Mouse (Mus musculus) limb, embryonic 12.5 days (tissue): ENCODE measurements around the gene Dtl. TPM values are rescaled to one million over a fixed set of nuclear protein-coding genes. Genes with fewer than 3 reads are reported as not detected.

ENCODE experiments used
- ATAC-seq: fragments of 200-750 bp; cut with Nextera tagmentation; 2 replicates; pipeline ENCODE4 v1.8.0; 2017; ENCODE audit warnings: low read depth, moderate TSS enrichment; ENCODE audit not compliant: insufficient number of reproducible peaks, insufficient read depth, low FRiP score, low TSS enrichment
- H3K27ac ChIP-seq: fragments of 300-500 bp; sonication (generic); 2 replicates; pipeline ENCODE4 v1.5.1; 2016; ENCODE audit warnings: mild to moderate bottlenecking, moderate library complexity
- H3K27me3 ChIP-seq: fragments of 300-500 bp; sonication (generic); 2 replicates; pipeline ENCODE4 v1.6.1; 2016; ENCODE audit warnings: mild to moderate bottlenecking, moderate library complexity
- H3K36me3 ChIP-seq: fragments of 300-500 bp; sonication (generic); 2 replicates; pipeline ENCODE4 v1.6.1; 2016; ENCODE audit warnings: mild to moderate bottlenecking, moderate library complexity
- H3K4me1 ChIP-seq: fragments of 300-500 bp; sonication (generic); replicated peaks from 2 replicates; pipeline ENCODE4 v1.6.1; 2016
- H3K4me2 ChIP-seq: fragments of 300-500 bp; sonication (generic); 2 replicates; pipeline ENCODE4 v1.6.1; 2016; ENCODE audit warnings: mild to moderate bottlenecking, moderate library complexity
- H3K4me3 ChIP-seq: fragments of 300-500 bp; sonication (generic); replicated peaks from 2 replicates; pipeline ENCODE4 v1.5.1; 2016; ENCODE audit warnings: mild to moderate bottlenecking
- H3K9ac ChIP-seq: fragments of 300-500 bp; sonication (generic); replicated peaks from 2 replicates; pipeline ENCODE4 v1.6.1; 2016; ENCODE audit warnings: mild to moderate bottlenecking, moderate library complexity
- H3K9me3 ChIP-seq: fragments of 300-500 bp; sonication (generic); 2 replicates; pipeline ENCODE4 v1.6.1; 2016; ENCODE audit warnings: mild to moderate bottlenecking, moderate library complexity
- WGBS: fragments of 180-500 bp; shearing (Covaris S2); methylation state at CpG from one replicate; pipeline ENCODE4 v1.1.7; 2016; 5-methylcytosine and 5-hydroxymethylcytosine counted together
- polyA plus RNA-seq: library from polyadenylated mRNA; unstranded; fragments of >200 nt; fragmentation: Nextera tagmentation; extraction: Ambion mirVana; gene quantifications from 2 replicates; pipeline ENCODE4 v1.2.1, GENCODE M21; 2016

The Dtl gene
- polyA plus RNA-seq, 1 experiment from 2014 or later, result 91.4 TPM

- Histone ChIP-seq H3K4me1 (no peaks in the 10 kb centered on the region), H3K9me3 (no peaks in the 10 kb centered on the region), H3K27me3 (no peaks in the 10 kb centered on the region), H3K4me3 (no peak overlapping the region), H3K27ac (no peak overlapping the region), H3K9ac (no peak overlapping the region), H3K36me3 (no peaks in the 10 kb centered on the region), H3K4me2 (no peak overlapping the region)
- ATAC-seq, result no peak
- 83% methylated on average over 14 of the region's 14 CpGs for WGBS
Observed at GRCm38 (mm10) chr1:191498271-191498955, 76.9 kb downstream of the Dtl start.

- H3K4me2 ChIP-seq, result no peak overlapping the region
- no peak overlapping the region for H3K4me3 ChIP-seq
- WGBS, result 94% methylated on average over 1 of the region's 1 CpGs
- H3K9me3 ChIP-seq, result no peaks in the 10 kb centered on the region
- no peak overlapping the region for H3K27ac ChIP-seq
- H3K36me3 ChIP-seq, result no peaks in the 10 kb centered on the region
- H3K27me3 ChIP-seq, result no peaks in the 10 kb centered on the region
- H3K9ac ChIP-seq, result no peak overlapping the region
- ATAC-seq, result no peak
- no peaks in the 10 kb centered on the region for H3K4me1 ChIP-seq
Observed at GRCm38 (mm10) chr1:191496676-191497075, 78.7 kb downstream of the Dtl start.

DNA sequence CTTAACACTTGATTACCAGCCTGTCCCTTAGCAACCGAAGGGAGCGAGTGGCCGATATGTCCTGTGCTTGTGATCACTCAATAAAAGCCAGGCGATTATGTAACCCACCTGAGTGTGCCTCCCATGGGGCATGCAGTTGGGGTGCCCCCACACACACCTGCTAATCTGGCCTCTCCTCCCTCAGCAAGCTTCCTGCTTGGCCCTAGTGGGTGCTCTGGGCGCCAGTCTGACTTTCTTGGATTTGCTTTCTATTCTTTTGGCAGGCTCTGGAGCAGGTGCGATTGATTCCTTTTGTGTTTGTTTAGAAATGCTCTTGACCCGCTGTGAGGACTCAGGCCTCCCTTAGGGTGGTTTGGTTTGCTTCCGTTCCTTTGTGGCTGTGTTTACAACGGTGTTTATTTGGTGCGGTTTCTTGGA lies 80.3 kb downstream of the Dtl start:
- Histone ChIP-seq H3K9ac (no peak overlapping the region), H3K27ac (no peak overlapping the region), H3K4me1 (0 out of 2 replicates have a peak, but pooled peaks cover 4% of the 10 kb centered on the region), H3K27me3 (no peaks in the 10 kb centered on the region), H3K9me3 (no peaks in the 10 kb centered on the region), H3K36me3 (no peaks in the 10 kb centered on the region), H3K4me3 (no peak overlapping the region), H3K4me2 (no peak overlapping the region)
- ATAC-seq, result no peak
- 54% methylated on average over 10 of the region's 10 CpGs for WGBS

GRCm38 (mm10) chr1:191494303-191494655 lies 81.1 kb downstream of the Dtl start:
- Histone ChIP-seq H3K4me2 (no peak overlapping the region), H3K4me1 (0 out of 2 replicates have a peak, but pooled peaks cover 5% of the 10 kb centered on the region), H3K4me3 (no peak overlapping the region), H3K36me3 (no peaks in the 10 kb centered on the region), H3K27me3 (no peaks in the 10 kb centered on the region), H3K9me3 (no peaks in the 10 kb centered on the region), H3K27ac (no peak overlapping the region), H3K9ac (no peak overlapping the region)
- no peak for ATAC-seq
- WGBS, result 59% methylated on average over 2 of the region's 2 CpGs

GRCm38 (mm10) chr1:191493476-191494302 lies 81.7 kb downstream of the Dtl start:
- Histone ChIP-seq H3K4me3 (no peak overlapping the region), H3K4me1 (0 out of 2 replicates have a peak, but pooled peaks cover 5% of the 10 kb centered on the region), H3K36me3 (no peaks in the 10 kb centered on the region), H3K9me3 (no peaks in the 10 kb centered on the region), H3K27me3 (no peaks in the 10 kb centered on the region), H3K4me2 (no peak overlapping the region), H3K9ac (no peak overlapping the region), H3K27ac (no peak overlapping the region)
- 84% methylated on average over 13 of the region's 13 CpGs for WGBS
- no peak for ATAC-seq

DNA sequence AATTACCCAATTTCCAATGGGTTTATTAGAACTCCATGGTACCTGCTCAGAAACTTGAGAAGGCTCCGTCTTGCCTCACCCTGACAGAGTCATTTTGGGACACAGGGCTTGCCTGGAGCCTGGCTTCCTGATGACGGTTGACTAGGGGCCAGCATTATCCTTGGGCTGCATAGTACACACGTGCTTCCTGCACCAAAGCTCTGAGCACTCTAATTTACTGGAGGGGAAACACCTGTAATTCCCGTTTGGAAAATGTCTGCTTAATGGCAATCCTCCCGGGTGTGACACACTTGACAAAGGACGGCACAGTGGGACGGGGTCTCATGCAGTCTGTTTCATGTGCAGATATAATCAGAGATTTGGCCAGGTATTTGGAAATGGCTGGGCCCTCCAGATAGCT lies 84.9 kb downstream of the Dtl start:
- Histone ChIP-seq H3K27ac (no peak overlapping the region), H3K4me1 (0 out of 2 replicates have a peak, but pooled peaks cover 5% of the 10 kb centered on the region), H3K27me3 (no peaks in the 10 kb centered on the region), H3K4me2 (no peak overlapping the region), H3K4me3 (no peak overlapping the region), H3K9ac (no peak overlapping the region), H3K36me3 (no peaks in the 10 kb centered on the region), H3K9me3 (no peaks in the 10 kb centered on the region)
- no peak for ATAC-seq
- 49% methylated on average over 7 of the region's 7 CpGs for WGBS

Other genes starting within 250 kb of the Dtl start
- 22.8 and 23.8 TPM in 2 replicates for gene Tmem206, start 249.6 kb downstream of the Dtl start, polyA plus RNA-seq
- 11.7 and 18.7 TPM in 2 replicates for gene Ppp2r5a, start 172.3 kb downstream of the Dtl start, polyA plus RNA-seq
- 77.8 and 83.1 TPM in 2 replicates for gene Ints7, start 92 bp upstream of the Dtl start, polyA plus RNA-seq
- 37.0 and 51.0 TPM in 2 replicates for gene Lpgat1, start 142.3 kb upstream of the Dtl start, polyA plus RNA-seq
- gene Nek2, start 245.9 kb upstream of the Dtl start, polyA plus RNA-seq, result 40.9 and 44.7 TPM in 2 replicates